Mouse (Mus musculus) heart, postnatal 0 days (tissue): ENCODE results near the gene Ptprm. TPM values are rescaled to one million over a fixed set of nuclear protein-coding genes. Genes with fewer than 3 reads are reported as not detected.

Experiments
- ATAC-seq: fragments of 200-750 bp; cut with Nextera tagmentation; 2 replicates; pipeline ENCODE4 v1.8.0; 2017; ENCODE audit warnings: low read depth, moderate number of reproducible peaks, moderate library complexity; ENCODE audit not compliant: insufficient read depth
- DNase-seq: peaks from one replicate; pipeline ENCODE4 v3.0.0-alpha.2; 2016; ENCODE audit warnings: low spot score
- H3K27ac ChIP-seq: fragments of 300-500 bp; sonication (generic); 2 replicates; pipeline ENCODE4 v1.5.1; 2014; ENCODE audit warnings: low read depth, mild to moderate bottlenecking
- H3K27me3 ChIP-seq: fragments of 300-500 bp; sonication (generic); 2 replicates; pipeline ENCODE4 v1.6.1; 2014; ENCODE audit warnings: low read length, mixed read lengths; ENCODE audit not compliant: control insufficient read depth, insufficient read depth
- H3K36me3 ChIP-seq: fragments of 300-500 bp; sonication (generic); replicated peaks from 2 replicates; pipeline ENCODE4 v1.6.1; 2014; ENCODE audit warnings: low read length, mixed read lengths; ENCODE audit not compliant: control insufficient read depth, insufficient read depth
- H3K4me1 ChIP-seq: fragments of 300-500 bp; sonication (generic); 2 replicates; pipeline ENCODE4 v1.6.1; 2014; ENCODE audit warnings: antibody characterized with exemption; ENCODE audit not compliant: control insufficient read depth, insufficient read depth
- H3K4me2 ChIP-seq: fragments of 300-500 bp; sonication (generic); 2 replicates; pipeline ENCODE4 v1.6.1; 2014; ENCODE audit warnings: low read depth, mild to moderate bottlenecking, low read length, moderate library complexity
- H3K4me3 ChIP-seq: fragments of 300-500 bp; sonication (generic); 2 replicates; pipeline ENCODE4 v1.5.1; 2014; ENCODE audit warnings: low read depth, low read length
- H3K9ac ChIP-seq: fragments of 300-500 bp; sonication (generic); replicated peaks from 2 replicates; pipeline ENCODE4 v1.6.1; 2014; ENCODE audit warnings: low read depth, low read length, mixed read lengths
- H3K9me3 ChIP-seq: fragments of 300-500 bp; sonication (generic); replicated peaks from 2 replicates; pipeline ENCODE4 v1.6.1; 2016; ENCODE audit warnings: low read length; ENCODE audit not compliant: control insufficient read depth
- CTCF ChIP-seq: IDR thresholded peaks from 2 replicates; pipeline ENCODE4 v1.5.1; 2016; ENCODE audit warnings: antibody characterized with exemption, control low read depth, low read depth
- EP300 ChIP-seq: IDR thresholded peaks from 2 replicates; pipeline ENCODE4 v1.6.1; 2016; ENCODE audit warnings: antibody characterized with exemption, low read depth
- WGBS: fragments of 180-500 bp; shearing (Covaris S2); extraction: QIAGEN DNeasy Blood & Tissue Kit; methylation state at CpG from one replicate; pipeline ENCODE4 v1.1.7; 2014; 5-methylcytosine and 5-hydroxymethylcytosine counted together
- polyA plus RNA-seq: library from polyadenylated mRNA; unstranded; fragments of >200 nt; fragmentation: Nextera tagmentation; extraction: Ambion mirVana; gene quantifications from 2 replicates; pipeline ENCODE4 v1.2.1, GENCODE M21; 2015
- total RNA-seq: library from RNA; depleted of rRNA; stranded (reverse); fragments of >200 nt; gene quantifications from 2 replicates; pipeline ENCODE4 v1.2.3, GENCODE M21; 2014; ENCODE audit warnings: low replicate concordance

Gene Ptprm
- total and polyA plus RNA-seq, 2 experiments from 2014 or later = 11.9 to 48.0 TPM

DNA sequence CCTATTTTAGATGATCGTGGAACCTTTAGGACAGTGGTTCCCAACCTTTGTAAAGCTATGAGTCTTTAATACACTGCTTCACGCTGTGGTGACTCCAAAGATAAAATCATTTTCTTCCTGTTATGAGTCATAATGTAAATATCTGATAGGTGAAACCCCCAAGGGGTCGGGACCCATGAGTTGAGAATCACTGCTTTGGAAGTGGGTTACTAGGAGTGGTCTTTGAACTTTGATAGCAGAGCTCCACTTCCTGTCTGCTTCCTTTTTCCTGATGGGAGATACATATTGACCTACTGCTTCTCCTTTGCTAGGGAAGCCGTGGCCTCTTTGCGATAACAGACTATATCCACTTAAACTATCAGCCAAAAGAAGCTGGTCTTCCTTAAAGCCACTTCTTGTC, 27.4 kb upstream of the Ptprm start:
- no peak for ATAC-seq
- Histone ChIP-seq H3K27me3 (no peaks in the 10 kb centered on the region), H3K36me3 (no peaks in the 10 kb centered on the region), H3K9me3 (no peaks in the 10 kb centered on the region), H3K4me1 (0 out of 2 replicates have a peak, but pooled peaks cover 6% of the 10 kb centered on the region), H3K4me3 (no peak overlapping the region), H3K4me2 (no peak overlapping the region), H3K27ac (no peak overlapping the region), H3K9ac (no peak overlapping the region)
- no peak for DNase-seq
- WGBS = 59% methylated on average over 5 of the region's 5 CpGs
- TF ChIP-seq EP300 (no peak), CTCF (no peak)

DNA sequence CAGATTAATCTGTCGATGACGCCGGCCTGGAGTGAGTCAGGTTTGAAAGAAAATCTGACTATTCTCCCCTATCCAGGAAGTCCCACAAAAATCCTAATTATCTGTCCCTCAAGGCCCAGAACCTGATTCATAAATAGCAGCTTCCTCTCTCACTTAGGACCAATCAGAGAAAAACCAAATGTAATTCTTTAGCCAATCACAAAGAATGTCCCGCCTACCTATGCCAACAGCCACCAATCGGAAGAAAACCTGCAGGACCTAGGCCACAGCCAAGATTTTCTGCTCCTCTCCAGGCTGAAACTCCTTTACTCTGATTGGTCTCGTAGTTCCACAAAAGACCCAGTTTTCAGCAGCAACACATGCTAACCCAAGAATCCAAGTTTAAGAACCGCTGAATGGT, 13.6 kb upstream of the Ptprm start:
- DNase-seq = no peak
- H3K27me3 ChIP-seq = no peaks in the 10 kb centered on the region
- no peak overlapping the region for H3K9ac ChIP-seq
- H3K4me3 ChIP-seq = no peak overlapping the region
- TF ChIP-seq EP300 (no peak), CTCF (no peak)
- WGBS = 83% methylated on average over 7 of the region's 7 CpGs
- H3K9me3 ChIP-seq = no peaks in the 10 kb centered on the region
- H3K27ac ChIP-seq = no peak overlapping the region
- no peaks in the 10 kb centered on the region for H3K36me3 ChIP-seq
- no peak overlapping the region for H3K4me2 ChIP-seq
- H3K4me1 ChIP-seq = no peaks in the 10 kb centered on the region
- no peak for ATAC-seq

- Histone ChIP-seq H3K4me1 (no peaks in the 10 kb centered on the region), H3K9me3 (no peaks in the 10 kb centered on the region), H3K27ac (no peak overlapping the region), H3K4me3 (no peak overlapping the region), H3K36me3 (no peaks in the 10 kb centered on the region), H3K4me2 (no peak overlapping the region), H3K9ac (no peak overlapping the region), H3K27me3 (no peaks in the 10 kb centered on the region)
- WGBS = 76% methylated on average over 1 of the region's 1 CpGs
- TF ChIP-seq CTCF = no peak
- no peak for TF ChIP-seq EP300
- DNase-seq = no peak
- ATAC-seq = no peak
Observed at GRCm38 (mm10) chr17:67364491-67364890, 10.2 kb upstream of the Ptprm start.

GRCm38 (mm10) chr17:67363377-67364070, 9.3 kb upstream of the Ptprm start:
- Histone ChIP-seq H3K27ac (no peak overlapping the region), H3K4me1 (no peaks in the 10 kb centered on the region), H3K9me3 (no peaks in the 10 kb centered on the region), H3K36me3 (no peaks in the 10 kb centered on the region), H3K27me3 (no peaks in the 10 kb centered on the region), H3K4me3 (no peak overlapping the region), H3K4me2 (no peak overlapping the region), H3K9ac (no peak overlapping the region)
- no peak for ATAC-seq
- DNase-seq = no peak
- WGBS = 84% methylated on average over 11 of the region's 11 CpGs
- TF ChIP-seq EP300 (no peak), CTCF (no peak)

GRCm38 (mm10) chr17:67362131-67362530, 7.9 kb upstream of the Ptprm start:
- no peaks in the 10 kb centered on the region for H3K36me3 ChIP-seq
- no peak overlapping the region for H3K4me2 ChIP-seq
- H3K27me3 ChIP-seq = no peaks in the 10 kb centered on the region
- DNase-seq (no peak), ATAC-seq (no peak)
- no peak for TF ChIP-seq EP300
- TF ChIP-seq CTCF = no peak
- H3K9me3 ChIP-seq = no peaks in the 10 kb centered on the region
- H3K27ac ChIP-seq = no peak overlapping the region
- no peaks in the 10 kb centered on the region for H3K4me1 ChIP-seq
- 72% methylated on average over 6 of the region's 6 CpGs for WGBS
- no peak overlapping the region for H3K9ac ChIP-seq
- no peak overlapping the region for H3K4me3 ChIP-seq

GRCm38 (mm10) chr17:67360606-67361005, 6.3 kb upstream of the Ptprm start:
- TF ChIP-seq EP300 = no peak
- TF ChIP-seq CTCF = no peak
- no peaks in the 10 kb centered on the region for H3K36me3 ChIP-seq
- H3K27me3 ChIP-seq = no peaks in the 10 kb centered on the region
- DNase-seq (no peak), ATAC-seq (no peak)
- H3K4me1 ChIP-seq = no peaks in the 10 kb centered on the region
- no peaks in the 10 kb centered on the region for H3K9me3 ChIP-seq
- WGBS = 20% methylated on average over 3 of the region's 3 CpGs
- no peak overlapping the region for H3K4me2 ChIP-seq
- H3K9ac ChIP-seq = no peak overlapping the region
- H3K27ac ChIP-seq = no peak overlapping the region
- no peak overlapping the region for H3K4me3 ChIP-seq
